Mouse (Mus musculus) spleen, adult 2 months (tissue): ENCODE results near the gene Gm20388.

ENCODE experiments used
- CTCF ChIP-seq: fragments of 200-500 bp; IDR thresholded peaks from 2 replicates; pipeline ENCODE4 v1.5.1; 2011; ENCODE audit warnings: mild to moderate bottlenecking, inconsistent platforms; ENCODE audit not compliant: insufficient read depth, insufficient read length, insufficient replicate concordance; ENCODE audit errors: extremely low read depth
- POLR2A ChIP-seq: fragments of 200-500 bp; IDR thresholded peaks from 2 replicates; pipeline ENCODE4 v1.6.1; 2011; ENCODE audit warnings: low read depth, low read length, inconsistent platforms

- TF ChIP-seq CTCF (no peak), POLR2A (no peak)
Measured at GRCm38 (mm10) chr8:120728488-120729160, 818.0 kb downstream of the Gm20388 start.
